21 mouse cellular contexts compared by ENCODE assay signal in the genomic region with DNA sequence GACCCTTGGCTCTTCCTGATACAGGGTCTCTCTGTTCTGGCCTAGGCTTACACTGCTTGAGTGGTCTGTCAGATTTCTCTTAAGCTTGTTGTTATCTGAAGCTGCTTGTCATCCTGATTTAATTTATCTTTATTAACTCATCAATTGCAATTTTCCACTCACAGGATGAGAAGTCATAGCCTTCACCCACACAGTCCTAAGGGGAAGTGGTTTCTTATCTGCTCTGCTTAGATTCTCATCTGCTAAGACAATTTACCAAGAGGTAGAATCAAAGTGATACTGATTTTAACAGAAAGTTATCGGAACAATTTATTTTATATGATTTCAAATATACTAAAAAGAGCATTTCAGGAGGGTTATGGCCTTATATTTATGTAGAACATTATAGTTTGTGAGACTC.
DNase-seq lines count a peak whose midpoint lies in the region; TF ChIP-seq lines count a peak whose summit lies in the region.
"Had no signal": no experiment of that assay in that cellular context is flagged by ENCODE, and none has a peak within 500 bp of the region (broad histone marks: within the 10 kb centered on the region; RNA-seq: fewer than 3 reads in every experiment).

No protein-coding gene starts in this region.

- H3K27me3 ChIP-seq in MEL (ENCODE audit: control insufficient read depth in 1 of 2, insufficient read depth in 2 of 2, low read length in 2 of 2) = peaks cover 0 to 1% of the 10 kb centered on the region in 2 experiments; a peak in 2 of 4 replicates
- H3K27me3 ChIP-seq: embryonic facial prominence, embryonic 13.5 days; forebrain, embryonic 12.5 days; hindbrain, embryonic 15.5 days had no signal

- no peaks in the 10 kb centered on the region for H3K36me3 ChIP-seq in MEL (ENCODE audit: control insufficient read depth in 1 of 2, insufficient read depth in 2 of 2, low read length in 2 of 2)
- H3K36me3 ChIP-seq: embryonic facial prominence, embryonic 13.5 days; forebrain, embryonic 12.5 days; hindbrain, embryonic 15.5 days had no signal

- no peak for TF ChIP-seq RAD21 in MEL (IDR thresholded peaks at IDR 0.05; ENCODE audit: low read depth, low read length)

- H3K4me1 ChIP-seq in MEL (ENCODE audit: control insufficient read depth in 1 of 2, insufficient read depth in 2 of 2, low read length in 2 of 2) = no peaks in the 10 kb centered on the region
- H3K4me1 ChIP-seq: forebrain, embryonic 12.5 days; hindbrain, embryonic 15.5 days had no signal

- no peak for TF ChIP-seq EP300 in MEL (IDR thresholded peaks at IDR 0.05; ENCODE audit: low read depth in 1 of 2, low read length in 2 of 2)

- TF ChIP-seq CTCF in MEL (IDR thresholded peaks at IDR 0.05 in 2 of 3, conservative IDR thresholded peaks at IDR 0.05 in 1 of 3; ENCODE audit: control insufficient read depth in 1 of 3, insufficient read depth in 1 of 3, low read depth in 2 of 3, low read length in 3 of 3, poor library complexity in 1 of 3, severe bottlenecking in 1 of 3) = no peak

- DNase-seq in CD4-positive, CD25-positive, alpha-beta regulatory T cell, adult 2 months (ENCODE audit: low read depth, low spot score) = peak; percentile 49
- DNase-seq in MEL (ENCODE audit: low read depth, low spot score) (no peak), MN1 (ENCODE audit: low spot score) (no peak)
- DNase-seq in induced T-regulatory cell, adult 2 months (ENCODE audit: low read depth) = peak; percentile 18
- peak; percentile 48 for DNase-seq in naive thymus-derived CD4-positive, alpha-beta T cell, adult 2 months (ENCODE audit: low read depth)
- no peak for DNase-seq in urinary bladder, postnatal 36 days (ENCODE audit: low spot score in 2 of 2)
- no peak for DNase-seq in kidney, postnatal 4 days
- DNase-seq: adrenal gland, adult 8-10 months; adrenal gland, postnatal 36 days; cerebellum, adult 2 months; cerebellum, postnatal 25 days; forebrain, postnatal 0 days; gastrocnemius, adult 2 months; gastrocnemius, postnatal 25 days; heart, adult 18-20 months; heart, postnatal 36 days; kidney, adult 11 months; kidney, adult 9 months had no signal

- no peaks in the 10 kb centered on the region for H3K9me3 ChIP-seq in MEL (replicated peaks; ENCODE audit: insufficient read depth, low read length)
- H3K9me3 ChIP-seq: embryonic facial prominence, embryonic 13.5 days; forebrain, embryonic 12.5 days; hindbrain, embryonic 15.5 days had no signal

- H3K79me2 ChIP-seq in MEL (ENCODE audit: control insufficient read depth, insufficient read depth, low read length, poor library complexity) = no peaks in the 10 kb centered on the region

- no peak for TF ChIP-seq POLR2A in MEL (IDR thresholded peaks at IDR 0.05; ENCODE audit: control insufficient read depth in 1 of 2, insufficient read depth in 1 of 2, low read depth in 1 of 2, low read length in 2 of 2, poor library complexity in 1 of 2)

- H3K4me3 ChIP-seq in MEL (ENCODE audit: control insufficient read depth in 1 of 2, insufficient read depth in 1 of 2, low read depth in 2 of 2, low read length in 2 of 2) = no peak overlapping the region
- H3K4me3 ChIP-seq: embryonic facial prominence, embryonic 13.5 days; forebrain, embryonic 12.5 days; gastrocnemius, adult 2 months; hindbrain, embryonic 15.5 days had no signal

- no peak overlapping the region for H3K27ac ChIP-seq in MEL (ENCODE audit: control insufficient read depth, low read depth, low read length)
- H3K27ac ChIP-seq: embryonic facial prominence, embryonic 13.5 days; forebrain, embryonic 12.5 days; gastrocnemius, adult 2 months; hindbrain, embryonic 15.5 days had no signal

- H3K9ac ChIP-seq in MEL (ENCODE audit: control insufficient read depth, low read depth, low read length, poor library complexity, severe bottlenecking) = no peak overlapping the region
- H3K9ac ChIP-seq: embryonic facial prominence, embryonic 13.5 days; forebrain, embryonic 12.5 days; forebrain, postnatal 0 days; hindbrain, embryonic 15.5 days had no signal

TF ChIP-seq in MEL, 35 proteins besides CTCF, POLR2A, EP300 and RAD21:
- TF ChIP-seq MXI1 (IDR thresholded peaks at IDR 0.05; ENCODE audit: low read depth, low read length) (no peak), MAFK (IDR thresholded peaks at IDR 0.05; ENCODE audit: borderline replicate concordance, low read depth, low read length) (no peak), CHD2 (IDR thresholded peaks at IDR 0.05; ENCODE audit: low read length) (no peak), HCFC1 (IDR thresholded peaks at IDR 0.05; ENCODE audit: low read depth, low read length) (no peak), USF1 (IDR thresholded peaks at IDR 0.05; ENCODE audit: low read depth, low read length) (no peak), MAZ (IDR thresholded peaks at IDR 0.05; ENCODE audit: low read depth, low read length) (no peak), RCOR1 (IDR thresholded peaks at IDR 0.05; ENCODE audit: low read depth, low read length) (peak; percentile 37; the same call in 1 of the 2 replicates), MYB (IDR thresholded peaks at IDR 0.05; ENCODE audit: low read depth, low read length) (no peak)
TF ChIP-seq in MEL: peak in this region for 1.

Comparison
In these comparisons a context has a peak if more than half of its experiments do, and no peak if none do; other contexts are left out.
1. DNase-seq: peak in CD4-positive, CD25-positive, alpha-beta regulatory T cell, adult 2 months (single experiment), induced T-regulatory cell, adult 2 months (single experiment) and naive thymus-derived CD4-positive, alpha-beta T cell, adult 2 months (single experiment); none in MEL (single experiment), urinary bladder, postnatal 36 days (0 of 2), kidney, postnatal 4 days (0 of 2) and MN1 (single experiment).